Mouse (Mus musculus) liver, embryonic 13.5 days (tissue): ENCODE measurements at regions not wholly inside any gene's neighbourhood (a gene's known extent, or its start where the extent isn't known, plus 50 kb on each side); places are given as distances from the start of the nearest gene placed in this dataset.

ENCODE experiments used
- ATAC-seq: fragments of 200-750 bp; cut with Nextera tagmentation; 2 replicates; pipeline ENCODE4 v1.8.0; 2017; ENCODE audit warnings: low read depth, mild to moderate bottlenecking, moderate number of reproducible peaks, moderate library complexity
- DNase-seq: peaks from one replicate; pipeline ENCODE4 v3.0.0; 2022
- H3K27ac ChIP-seq: fragments of 300-500 bp; sonication (generic); 2 replicates; pipeline ENCODE4 v1.5.1; 2015; ENCODE audit warnings: moderate library complexity, mild to moderate bottlenecking, inconsistent platforms
- H3K27me3 ChIP-seq: fragments of 300-500 bp; sonication (generic); 2 replicates; pipeline ENCODE4 v1.6.1; 2015; ENCODE audit warnings: mild to moderate bottlenecking, inconsistent platforms
- H3K36me3 ChIP-seq: fragments of 300-500 bp; sonication (generic); 2 replicates; pipeline ENCODE4 v1.6.1; 2015; ENCODE audit warnings: mild to moderate bottlenecking, inconsistent platforms
- H3K4me1 ChIP-seq: fragments of 300-500 bp; sonication (generic); replicated peaks from 2 replicates; pipeline ENCODE4 v1.6.1; 2015; ENCODE audit warnings: inconsistent platforms
- H3K4me2 ChIP-seq: fragments of 300-500 bp; sonication (generic); 2 replicates; pipeline ENCODE4 v1.6.1; 2015; ENCODE audit warnings: inconsistent platforms, mild to moderate bottlenecking, moderate library complexity
- H3K4me3 ChIP-seq: fragments of 300-500 bp; sonication (generic); replicated peaks from 2 replicates; pipeline ENCODE4 v1.5.1; 2015; ENCODE audit warnings: mild to moderate bottlenecking, inconsistent platforms
- H3K9ac ChIP-seq: fragments of 300-500 bp; sonication (generic); 2 replicates; pipeline ENCODE4 v1.6.1; 2015; ENCODE audit warnings: mild to moderate bottlenecking, inconsistent platforms
- H3K9me3 ChIP-seq: fragments of 300-500 bp; sonication (generic); replicated peaks from 2 replicates; pipeline ENCODE4 v1.6.1; 2016; ENCODE audit warnings: inconsistent platforms
- WGBS: fragments of 180-500 bp; shearing (Covaris S2); methylation state at CpG from one replicate; pipeline ENCODE4 v1.1.7; 2015; ENCODE audit not compliant: insufficient replicate concordance; 5-methylcytosine and 5-hydroxymethylcytosine counted together

- Histone ChIP-seq H3K4me3 (no peak overlapping the region), H3K4me2 (no peak overlapping the region), H3K9ac (no peak overlapping the region), H3K27me3 (no peaks in the 10 kb centered on the region), H3K27ac (peak overlapping the region; percentile 29; the same call in 1 of the 2 replicates), H3K4me1 (0 out of 2 replicates have a peak, but pooled peaks cover 3% of the 10 kb centered on the region), H3K9me3 (peaks cover 4% of the 10 kb centered on the region; the same call in 1 of the 2 replicates), H3K36me3 (no peaks in the 10 kb centered on the region)
- no peak for ATAC-seq
- WGBS: 55% methylated on average over 8 of the region's 8 CpGs
- DNase-seq: no peak
These were observed 50.8 kb upstream of the Ubr2 start for GRCm38 (mm10) chr17:47061031-47061620.
